Mouse (Mus musculus) olfactory bulb, adult 2 months (tissue): ENCODE results near the gene Vmn2r48. TPM values are rescaled to one million over a fixed set of nuclear protein-coding genes. Genes with fewer than 3 reads are reported as not detected.
"Not testable (repeated sequence)": the region's sequence is repeated elsewhere in the genome, so short reads cannot be mapped to it uniquely, and the experiment has no call there.

ENCODE experiments used
- H3K27ac ChIP-seq: fragments of 200-500 bp; 2 replicates; pipeline ENCODE4 v1.5.1; 2012; ENCODE audit warnings: low read depth, low read length; ENCODE audit not compliant: insufficient read depth
- H3K4me1 ChIP-seq: fragments of 200-500 bp; 2 replicates; pipeline ENCODE4 v1.6.1; 2012; ENCODE audit warnings: low read length; ENCODE audit not compliant: control insufficient read depth, insufficient read depth
- H3K4me3 ChIP-seq: fragments of 200-500 bp; 2 replicates; pipeline ENCODE4 v1.5.1; 2012; ENCODE audit warnings: mild to moderate bottlenecking, low read depth, low read length, moderate library complexity; ENCODE audit not compliant: insufficient read depth
- WGBS: fragments of 180-500 bp; shearing (Covaris S2); methylation state at CpG from one replicate; pipeline ENCODE4 v1.1.7; 2018; 5-methylcytosine and 5-hydroxymethylcytosine counted together
- polyA plus RNA-seq: library from polyadenylated mRNA; stranded (reverse); fragments of >200 nt; gene quantifications from 2 replicates; pipeline ENCODE4 v1.2.4, GENCODE M21; 2012; ENCODE audit warnings: low replicate concordance; ENCODE audit not compliant: missing spikeins, insufficient read depth, insufficient read length

The Vmn2r48 gene
- not detected in 2 replicates for polyA plus RNA-seq

GRCm38 (mm10) chr7:9953485-9953884, at the start of gene Vmn2r48:
Gene Vmn2r48 (minus strand): TSS chr7:9953585.
- WGBS: 81% methylated on average over 2 of the region's 2 CpGs
- H3K27ac ChIP-seq, H3K4me3 ChIP-seq, H3K4me1 ChIP-seq: not testable (repeated sequence)

- not testable (repeated sequence) for H3K4me1 ChIP-seq, H3K4me3 ChIP-seq, H3K27ac ChIP-seq
- WGBS: 65% methylated on average over 2 of the region's 2 CpGs
Observed at GRCm38 (mm10) chr7:9992157-9992556, 38.8 kb upstream of the Vmn2r48 start, which contains the start of gene Vmn2r49. Gene Vmn2r49 (minus strand): TSS chr7:9992257.

Other genes with a start within 250 kb of the Vmn2r48 start
- not detected in 2 replicates for gene Vmn2r46, start 183.0 kb downstream of the Vmn2r48 start, polyA plus RNA-seq
- gene Vmn2r47, start 112.3 kb downstream of the Vmn2r48 start, polyA plus RNA-seq: not detected in 2 replicates
- gene Vmn2r49, start 38.7 kb upstream of the Vmn2r48 start, polyA plus RNA-seq: not detected in 2 replicates
- gene Vmn2r50, start 99.7 kb upstream of the Vmn2r48 start, polyA plus RNA-seq: not detected in 2 replicates
- gene Vmn2r51, start 152.2 kb upstream of the Vmn2r48 start, polyA plus RNA-seq: not detected in 2 replicates
- not detected in 2 replicates for gene Vmn2r52, start 223.0 kb upstream of the Vmn2r48 start, polyA plus RNA-seq